Mouse (Mus musculus): ENCODE data around the gene Dpy30. TPM values are rescaled to one million over a fixed set of nuclear protein-coding genes. Genes with fewer than 3 reads are reported as not detected.
"Not testable (repeated sequence)": the region's sequence is repeated elsewhere in the genome, so short reads cannot be mapped to it uniquely, and the experiment has no call there.

Gene Dpy30
- polyA plus RNA-seq (2012; ENCODE audit: insufficient read depth, insufficient read length, missing spikeins) = 60.1 and 60.9 TPM in 2 replicates

DNA sequence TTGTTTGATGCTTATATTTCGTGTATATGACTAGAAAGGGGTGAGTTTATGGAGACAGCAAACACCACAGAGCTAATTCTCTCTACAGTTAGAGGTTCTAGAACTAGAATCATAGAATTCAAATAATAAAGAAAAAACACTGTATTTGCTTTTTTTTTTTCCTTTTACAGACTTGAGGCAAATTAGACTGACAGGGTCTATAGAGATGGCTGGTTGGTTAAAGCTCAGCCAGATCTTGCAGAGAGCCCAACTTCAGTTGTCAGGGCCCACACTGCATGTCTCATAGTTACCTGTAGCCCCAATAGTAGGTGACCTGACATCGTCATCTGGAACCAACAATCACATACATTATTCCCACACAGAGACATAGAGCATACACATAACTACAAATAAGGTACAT, at the start of gene Dpy30:
Gene Dpy30 (minus strand): TSS at position 101 of the 400 bp plus-strand sequence.
- no peak within 1 kb of the TSS for H3K27ac ChIP-seq (ENCODE audit: insufficient read depth, low read depth, low read length)
- TF ChIP-seq CTCF (IDR thresholded peaks at IDR 0.05; ENCODE audit: low read depth, low read length) (no peak), POLR2A (IDR thresholded peaks at IDR 0.05; ENCODE audit: borderline replicate concordance, low read depth, low read length) (no peak)
- no peak within 1 kb of the TSS for H3K4me3 ChIP-seq (ENCODE audit: insufficient read depth, low read length)
- no peaks in the 10 kb centered on the region for H3K4me1 ChIP-seq (ENCODE audit: control insufficient read depth, insufficient read depth, low read length)

DNA sequence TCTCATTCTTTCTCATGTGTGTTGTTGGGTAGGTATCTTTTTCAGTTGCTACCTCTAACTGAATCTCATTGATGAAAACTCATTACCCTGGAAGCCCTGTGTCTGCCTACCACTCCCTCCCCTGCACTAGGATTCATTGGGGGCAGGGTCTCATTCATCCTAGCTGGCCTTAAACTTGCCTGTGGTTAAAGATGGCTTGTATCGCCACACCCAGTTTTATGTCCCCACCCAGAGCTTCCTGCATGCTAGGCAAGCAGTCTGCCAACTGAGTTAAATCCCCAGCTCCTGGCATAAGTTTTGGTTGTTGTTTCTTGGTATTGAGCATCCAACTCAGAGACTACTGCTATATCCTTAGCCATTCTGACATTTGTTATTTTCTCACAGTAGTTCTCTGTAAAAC, 39.8 kb upstream of the Dpy30 start:
- TF ChIP-seq CTCF (IDR thresholded peaks at IDR 0.05; ENCODE audit: low read depth, low read length) (no peak), POLR2A (IDR thresholded peaks at IDR 0.05; ENCODE audit: borderline replicate concordance, low read depth, low read length) (no peak)

GRCm38 (mm10) chr17:74341151-74341550, 17.4 kb upstream of the Dpy30 start:
- Histone ChIP-seq H3K27ac (ENCODE audit: insufficient read depth, low read depth, low read length) (peak overlapping the region; percentile 42), H3K4me1 (ENCODE audit: control insufficient read depth, insufficient read depth, low read length) (peaks cover 22% of the 10 kb centered on the region), H3K4me3 (ENCODE audit: insufficient read depth, low read length) (peak overlapping the region; percentile 39; the same call in 1 of the 2 replicates)
- no peak for TF ChIP-seq POLR2A (IDR thresholded peaks at IDR 0.05; ENCODE audit: borderline replicate concordance, low read depth, low read length)
- TF ChIP-seq CTCF (IDR thresholded peaks at IDR 0.05; ENCODE audit: low read depth, low read length) = no peak

More for the DNA sequence above, 39.8 kb upstream of the Dpy30 start:
- H3K4me1 ChIP-seq (ENCODE audit: control insufficient read depth, insufficient read depth, low read length) = peaks cover 2% of the 10 kb centered on the region
- H3K4me3 ChIP-seq (ENCODE audit: insufficient read depth, low read length) = no peak overlapping the region
- no peak overlapping the region for H3K27ac ChIP-seq (ENCODE audit: insufficient read depth, low read depth, low read length)

DNA sequence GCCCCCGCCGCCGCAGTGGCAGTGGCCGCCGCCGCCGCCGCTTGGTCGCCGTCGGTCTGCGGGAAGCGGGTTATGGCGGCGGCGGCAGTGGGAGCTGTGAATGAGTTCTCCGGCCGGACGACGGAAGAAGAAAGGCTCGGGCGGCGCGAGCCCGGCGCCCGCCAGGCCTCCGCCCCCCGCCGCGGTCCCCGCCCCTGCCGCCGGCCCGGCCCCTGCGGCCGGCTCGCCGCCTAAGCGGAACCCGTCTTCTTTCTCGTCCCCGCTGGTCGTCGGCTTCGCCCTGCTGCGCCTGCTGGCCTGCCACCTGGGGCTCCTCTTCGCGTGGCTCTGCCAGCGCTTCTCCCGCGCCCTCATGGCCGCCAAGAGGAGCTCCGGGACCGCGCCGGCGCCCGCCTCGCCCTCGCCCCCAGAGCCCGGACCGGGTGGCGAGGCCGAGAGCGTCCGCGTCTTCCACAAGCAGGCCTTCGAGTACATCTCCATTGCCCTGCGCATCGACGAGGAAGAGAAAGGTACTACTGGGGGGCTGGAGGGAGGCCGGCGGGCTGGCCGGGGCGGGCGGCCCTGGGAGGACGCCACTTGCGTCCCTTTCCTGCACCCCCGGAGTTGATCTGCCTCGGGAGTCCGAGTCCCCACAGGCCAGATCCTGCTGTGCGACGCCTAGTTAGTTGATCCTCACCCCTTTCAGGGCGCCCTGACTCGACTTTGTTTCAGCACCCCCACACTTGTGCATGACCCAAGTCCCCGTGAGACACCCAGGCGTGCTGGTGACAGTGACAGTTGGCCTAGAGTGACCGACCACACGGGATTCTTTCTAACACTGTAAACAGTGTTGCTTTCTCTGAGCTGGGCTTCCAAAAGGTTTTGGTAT, 15.4 kb upstream of the Dpy30 start, which contains the start of gene Spast:
Gene Spast (plus strand): TSS at position 51 of the 868 bp plus-strand sequence.
- no peak for TF ChIP-seq CTCF (IDR thresholded peaks at IDR 0.05; ENCODE audit: low read depth, low read length)
- TF ChIP-seq POLR2A (IDR thresholded peaks at IDR 0.05; ENCODE audit: borderline replicate concordance, low read depth, low read length) = 0 out of 2 replicates have a peak, but pooled peaks have one; percentile 41
- peak within 1 kb of the TSS; percentile 100 for H3K4me3 ChIP-seq (ENCODE audit: insufficient read depth, low read length)
- peak within 1 kb of the TSS; percentile 81 for H3K27ac ChIP-seq (ENCODE audit: insufficient read depth, low read depth, low read length)
- H3K4me1 ChIP-seq (ENCODE audit: control insufficient read depth, insufficient read depth, low read length) = peaks cover 22% of the 10 kb centered on the region

- no peak for TF ChIP-seq POLR2A (IDR thresholded peaks at IDR 0.05; ENCODE audit: borderline replicate concordance, low read depth, low read length)
- no peak for TF ChIP-seq CTCF (IDR thresholded peaks at IDR 0.05; ENCODE audit: low read depth, low read length)
- H3K27ac ChIP-seq (ENCODE audit: insufficient read depth, low read depth, low read length) = peak overlapping the region; percentile 57
- peaks cover 22% of the 10 kb centered on the region for H3K4me1 ChIP-seq (ENCODE audit: control insufficient read depth, insufficient read depth, low read length)
- H3K4me3 ChIP-seq (ENCODE audit: insufficient read depth, low read length) = peak overlapping the region; percentile 100
Measured at GRCm38 (mm10) chr17:74338225-74338931, 14.6 kb upstream of the Dpy30 start.

DNA sequence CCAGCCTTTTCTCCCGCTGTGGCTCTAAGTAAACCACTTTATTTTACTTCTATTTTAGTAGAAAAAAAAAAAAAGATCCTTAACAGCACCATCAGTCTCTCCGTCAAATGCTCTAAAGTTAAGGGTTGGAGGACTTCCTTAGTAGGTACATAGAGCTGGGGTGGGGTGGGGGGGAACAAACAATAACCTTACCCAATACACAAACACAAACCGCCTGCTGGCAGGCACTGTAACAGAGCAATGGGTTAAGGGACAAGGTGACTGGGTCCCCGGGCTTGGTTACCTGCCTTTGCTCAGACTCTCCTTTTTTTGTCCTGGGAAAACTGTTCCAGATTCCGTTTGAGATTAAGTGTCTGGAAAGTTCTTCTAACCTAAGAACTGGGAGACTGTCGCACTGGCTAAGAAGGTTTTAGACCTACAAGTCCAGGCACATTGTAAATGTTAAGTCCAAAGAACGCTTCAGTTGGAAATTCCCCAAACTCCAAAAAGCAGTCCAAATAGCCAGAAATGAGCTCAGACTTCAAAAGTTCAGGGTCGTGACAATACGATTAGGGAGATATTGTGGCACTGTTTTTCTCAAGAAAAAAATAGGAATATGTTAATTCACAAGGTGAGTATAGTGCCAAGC, 7.4 kb upstream of the Dpy30 start:
- TF ChIP-seq CTCF (IDR thresholded peaks at IDR 0.05; ENCODE audit: low read depth, low read length) = no peak
- no peak for TF ChIP-seq POLR2A (IDR thresholded peaks at IDR 0.05; ENCODE audit: borderline replicate concordance, low read depth, low read length)
- Histone ChIP-seq H3K4me1 (ENCODE audit: control insufficient read depth, insufficient read depth, low read length) (no peaks in the 10 kb centered on the region), H3K27ac (ENCODE audit: insufficient read depth, low read depth, low read length) (no peak overlapping the region), H3K4me3 (ENCODE audit: insufficient read depth, low read length) (no peak overlapping the region)

GRCm38 (mm10) chr17:74328146-74328545, 4.4 kb upstream of the Dpy30 start:
- H3K27ac ChIP-seq (ENCODE audit: insufficient read depth, low read depth, low read length); H3K4me3 ChIP-seq (ENCODE audit: insufficient read depth, low read length); H3K4me1 ChIP-seq (ENCODE audit: control insufficient read depth, insufficient read depth, low read length): not testable (repeated sequence)

DNA sequence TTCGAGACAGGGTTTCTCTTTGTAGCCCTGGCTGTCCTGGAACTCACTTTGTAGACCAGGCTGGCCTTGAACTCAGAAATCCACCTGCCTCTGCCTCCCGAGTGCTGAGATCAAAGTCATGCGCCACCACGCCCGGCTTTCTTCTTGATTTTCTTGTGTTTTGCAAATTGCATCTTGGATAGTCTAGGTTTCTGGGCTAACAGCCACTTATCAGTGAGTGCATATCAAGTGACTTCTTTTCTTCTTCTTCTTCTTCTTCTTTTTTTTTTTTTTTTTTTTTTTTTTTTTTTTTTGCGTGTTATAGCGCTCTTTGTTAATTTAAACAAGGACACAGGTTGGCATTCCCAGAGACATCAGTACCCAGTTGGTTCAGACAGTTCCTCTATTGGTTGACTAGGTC, 3.5 kb upstream of the Dpy30 start:
- not testable (repeated sequence) for H3K27ac ChIP-seq (ENCODE audit: insufficient read depth, low read depth, low read length); H3K4me3 ChIP-seq (ENCODE audit: insufficient read depth, low read length); H3K4me1 ChIP-seq (ENCODE audit: control insufficient read depth, insufficient read depth, low read length)

DNA sequence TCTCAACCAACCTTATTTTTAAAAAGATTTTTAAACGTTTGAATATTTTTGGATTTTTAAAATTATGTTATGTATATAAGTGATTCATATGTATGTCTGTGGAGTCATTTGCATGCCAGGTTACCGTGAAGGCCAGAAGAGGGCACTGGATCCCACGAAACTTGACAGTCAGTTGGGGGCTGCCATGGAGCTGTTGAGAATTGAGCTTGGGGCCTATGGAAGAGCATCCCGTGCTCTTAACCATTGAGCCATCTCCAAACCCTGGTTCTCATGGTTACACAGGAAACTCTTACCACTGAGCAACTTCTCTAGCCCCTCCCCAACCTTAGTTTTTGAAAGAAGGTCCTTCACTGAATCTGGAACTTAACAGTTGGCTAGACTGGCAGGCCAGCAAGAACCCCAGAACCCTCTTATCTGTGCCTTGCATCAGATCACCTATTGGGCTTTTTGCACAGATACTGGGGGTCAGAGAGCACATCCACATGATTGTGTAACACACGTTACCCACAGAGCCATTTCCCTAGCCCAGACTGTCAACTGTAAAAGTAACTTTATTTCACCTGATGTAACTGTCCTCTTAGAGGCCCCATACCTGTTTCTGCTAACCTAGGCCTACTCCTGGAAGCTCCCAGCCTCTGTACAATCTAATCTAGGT, 1.2 kb downstream of the Dpy30 start:
- H3K4me3 ChIP-seq (ENCODE audit: insufficient read depth, low read length) = no peak overlapping the region
- no peaks in the 10 kb centered on the region for H3K4me1 ChIP-seq (ENCODE audit: control insufficient read depth, insufficient read depth, low read length)
- no peak overlapping the region for H3K27ac ChIP-seq (ENCODE audit: insufficient read depth, low read depth, low read length)
- TF ChIP-seq POLR2A (IDR thresholded peaks at IDR 0.05; ENCODE audit: borderline replicate concordance, low read depth, low read length) = no peak
